Mouse (Mus musculus) heart, embryonic 14.5 days (tissue): Measurements from ENCODE around the gene Akirin1. TPM values are rescaled to one million over a fixed set of nuclear protein-coding genes. Genes with fewer than 3 reads are reported as not detected.

Source experiments
- ATAC-seq: fragments of 200-750 bp; cut with Nextera tagmentation; 2 replicates; pipeline ENCODE4 v1.8.0; 2017; ENCODE audit warnings: low read depth, moderate TSS enrichment; ENCODE audit not compliant: insufficient number of reproducible peaks, insufficient read depth, low FRiP score
- H3K27ac ChIP-seq, 2 experiments: fragments of 200-500 bp in 1 of 2; fragments of 300-500 bp in 1 of 2; sonication (generic) in 1 of 2; replicated peaks in 1 of 2; 2 replicates each; pipeline ENCODE4 v1.5.1; 2012 to 2014; ENCODE audit warnings: low read depth in 2 of 2, low read length in 2 of 2, control low read depth in 1 of 2, mild to moderate bottlenecking in 1 of 2, mixed read lengths in 1 of 2; ENCODE audit not compliant: control insufficient read depth in 1 of 2, insufficient read depth in 1 of 2
- H3K27me3 ChIP-seq: fragments of 300-500 bp; sonication (generic); 2 replicates; pipeline ENCODE4 v1.6.1; 2014; ENCODE audit warnings: mild to moderate bottlenecking, low read length, control low read depth; ENCODE audit not compliant: control insufficient read depth, insufficient read depth
- H3K36me3 ChIP-seq: fragments of 300-500 bp; sonication (generic); 2 replicates; pipeline ENCODE4 v1.6.1; 2014; ENCODE audit warnings: mild to moderate bottlenecking, control low read depth, low read length, mixed read lengths; ENCODE audit not compliant: control insufficient read depth, insufficient read depth
- H3K4me1 ChIP-seq, 2 experiments: fragments of 200-500 bp in 1 of 2; fragments of 300-500 bp in 1 of 2; sonication (generic) in 1 of 2; 2 replicates each; pipeline ENCODE4 v1.6.1; 2012 to 2014; ENCODE audit warnings: low read length in 2 of 2, control low read depth in 1 of 2, mixed read lengths in 1 of 2; ENCODE audit not compliant: control insufficient read depth in 2 of 2, insufficient read depth in 2 of 2
- H3K4me2 ChIP-seq: fragments of 300-500 bp; sonication (generic); 2 replicates; pipeline ENCODE4 v1.6.1; 2014; ENCODE audit warnings: mild to moderate bottlenecking, low read length
- H3K4me3 ChIP-seq, 2 experiments: fragments of 200-500 bp in 1 of 2; fragments of 300-500 bp in 1 of 2; sonication (generic) in 1 of 2; 2 replicates each; pipeline ENCODE4 v1.5.1; 2012 to 2014; ENCODE audit warnings: low read length in 2 of 2, mild to moderate bottlenecking in 2 of 2, control low read depth in 1 of 2, low read depth in 1 of 2, moderate library complexity in 1 of 2; ENCODE audit not compliant: control insufficient read depth in 1 of 2, insufficient read depth in 1 of 2
- H3K9ac ChIP-seq: fragments of 300-500 bp; sonication (generic); 2 replicates; pipeline ENCODE4 v1.6.1; 2014; ENCODE audit warnings: mild to moderate bottlenecking, low read length
- H3K9me3 ChIP-seq: fragments of 300-500 bp; sonication (generic); 2 replicates; pipeline ENCODE4 v1.6.1; 2016; ENCODE audit warnings: low read length, control low read depth; ENCODE audit not compliant: control insufficient read depth
- WGBS: fragments of 180-500 bp; shearing (Covaris S2); extraction: QIAGEN DNeasy Blood & Tissue Kit; methylation state at CpG from one replicate; pipeline ENCODE4 v1.1.7; 2014; 5-methylcytosine and 5-hydroxymethylcytosine counted together
- polyA plus RNA-seq: library from polyadenylated mRNA; unstranded; fragments of >200 nt; fragmentation: Nextera tagmentation; extraction: Ambion mirVana; gene quantifications from 2 replicates; pipeline ENCODE4 v1.2.1, GENCODE M21; 2014

Akirin1 gene
- polyA plus RNA-seq, 1 experiment from 2014 or later: 58.2 TPM

DNA sequence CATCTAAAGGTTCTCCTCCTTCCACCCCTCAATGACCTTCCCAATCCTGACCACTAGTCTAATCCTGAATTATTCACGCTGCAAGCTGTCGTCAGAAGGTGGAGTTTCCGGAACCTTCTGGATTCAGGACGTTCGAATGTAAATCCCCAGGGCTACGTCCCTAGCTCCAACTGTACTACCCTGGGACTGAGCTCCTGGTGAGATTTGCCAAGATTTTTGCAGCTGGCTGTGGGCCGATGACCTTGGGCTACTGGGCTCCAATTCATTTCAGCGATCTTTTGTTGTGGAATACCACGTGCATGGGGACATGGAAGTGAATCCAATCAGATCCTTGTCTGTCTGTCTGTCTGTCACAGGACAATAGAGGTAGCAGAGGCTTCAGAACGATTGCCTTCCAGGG is 59.8 kb downstream of the Akirin1 start:
- no peaks in the 10 kb centered on the region for H3K9me3 ChIP-seq
- H3K36me3 ChIP-seq: no peaks in the 10 kb centered on the region
- 76% methylated on average over 10 of the region's 10 CpGs for WGBS
- H3K27me3 ChIP-seq: no peaks in the 10 kb centered on the region
- H3K4me1 ChIP-seq: peaks cover 5 to 15% of the 10 kb centered on the region in 2 experiments
- H3K4me2 ChIP-seq: no peak overlapping the region
- no peak overlapping the region for H3K27ac ChIP-seq
- H3K9ac ChIP-seq: no peak overlapping the region
- no peak for ATAC-seq
- no peak overlapping the region for H3K4me3 ChIP-seq

DNA sequence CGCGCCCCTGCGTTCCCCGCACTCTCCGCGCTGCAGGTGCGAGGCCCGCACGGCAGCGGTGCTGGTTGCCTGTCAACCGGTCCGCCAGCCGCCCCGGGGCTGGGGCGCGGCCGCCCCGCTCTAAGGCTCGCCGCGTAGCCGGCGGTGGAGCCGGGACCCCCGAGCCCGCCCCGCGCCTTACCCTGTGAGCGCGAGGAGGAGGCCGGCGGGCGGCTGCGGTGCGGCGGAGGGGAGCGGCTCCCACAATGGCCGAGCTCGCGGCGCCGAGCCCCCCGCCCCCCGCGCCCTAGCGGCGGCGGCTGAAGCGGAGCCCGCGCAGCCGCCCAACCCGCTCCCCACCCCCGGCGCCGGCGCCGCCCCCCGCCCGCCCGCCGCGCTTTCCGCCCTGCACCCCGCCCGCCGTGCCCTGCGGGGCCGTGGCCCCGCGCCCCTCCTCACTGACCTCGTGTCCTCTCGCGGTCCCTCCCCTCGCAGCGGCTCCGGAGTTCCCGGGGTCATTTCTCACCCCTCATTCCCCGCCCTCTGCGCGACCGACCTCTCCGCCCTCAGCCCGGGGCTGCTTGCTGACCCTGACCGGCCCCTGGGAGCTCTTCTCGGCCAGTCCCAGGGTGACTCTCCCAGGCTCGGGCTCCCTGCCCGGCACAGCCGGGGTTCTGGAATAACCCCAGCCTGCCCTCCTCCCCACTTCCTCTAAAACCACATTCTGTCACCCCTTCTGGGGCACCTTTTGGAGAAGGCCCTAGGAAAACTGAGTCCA is 62.9 kb downstream of the Akirin1 start:
- Histone ChIP-seq H3K4me1 (peaks cover 7 to 17% of the 10 kb centered on the region in 2 experiments), H3K36me3 (peaks cover 4% of the 10 kb centered on the region; the same call in 1 of the 2 replicates), H3K27ac (peak overlapping the region in 1 of 2 experiments; percentile 48; a peak in 1 of 4 replicates), H3K9ac (peak overlapping the region; percentile 87), H3K9me3 (no peaks in the 10 kb centered on the region), H3K4me2 (peak overlapping the region; percentile 99), H3K27me3 (no peaks in the 10 kb centered on the region), H3K4me3 (peak overlapping the region; percentile 87 to 92)
- under 1% methylated on average over 34 of the region's 89 CpGs for WGBS
- peak; percentile 32 for ATAC-seq

DNA sequence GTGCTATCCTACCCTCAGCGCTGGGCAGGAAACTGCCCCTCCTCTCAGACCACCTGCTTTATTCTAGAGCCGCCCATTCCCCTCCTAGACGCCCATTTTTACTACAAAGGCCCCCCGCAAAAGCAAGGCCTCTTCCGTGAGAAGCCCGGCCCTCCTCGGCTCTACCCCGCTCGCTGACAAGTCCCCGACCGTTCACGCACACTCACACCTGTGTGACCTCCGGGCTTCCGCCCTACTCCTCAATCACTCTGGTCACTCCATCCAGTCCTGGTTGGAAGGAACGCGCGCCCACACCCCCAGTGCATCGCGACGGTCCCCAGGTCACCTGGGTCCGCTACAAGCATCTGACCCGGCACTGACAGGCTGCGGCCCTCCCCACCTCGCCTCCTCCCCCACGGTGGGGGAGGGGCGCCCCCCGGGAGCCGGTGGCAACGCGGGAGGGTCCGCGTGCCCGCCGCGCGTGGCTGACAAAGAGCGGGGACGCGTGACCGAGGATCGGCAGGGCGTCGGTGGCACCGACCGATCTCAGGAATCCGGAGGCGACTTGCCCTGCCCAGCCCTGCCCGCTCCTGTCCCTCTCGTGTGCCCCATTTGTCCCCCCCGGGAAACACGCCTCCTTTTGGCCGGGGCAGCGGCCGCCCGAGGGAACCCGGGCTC is 63.6 kb downstream of the Akirin1 start:
- H3K4me1 ChIP-seq: peaks cover 9 to 22% of the 10 kb centered on the region in 2 experiments
- WGBS: under 1% methylated on average over 52 of the region's 56 CpGs
- no peaks in the 10 kb centered on the region for H3K27me3 ChIP-seq
- peak overlapping the region in 1 of 2 experiments; percentile 48; a peak in 1 of 4 replicates for H3K27ac ChIP-seq
- H3K9ac ChIP-seq: peak overlapping the region; percentile 87
- ATAC-seq: peak; percentile 40
- H3K4me2 ChIP-seq: peak overlapping the region; percentile 99
- peaks cover 4% of the 10 kb centered on the region; the same call in 1 of the 2 replicates for H3K36me3 ChIP-seq
- no peaks in the 10 kb centered on the region for H3K9me3 ChIP-seq
- H3K4me3 ChIP-seq: peak overlapping the region; percentile 87 to 92

DNA sequence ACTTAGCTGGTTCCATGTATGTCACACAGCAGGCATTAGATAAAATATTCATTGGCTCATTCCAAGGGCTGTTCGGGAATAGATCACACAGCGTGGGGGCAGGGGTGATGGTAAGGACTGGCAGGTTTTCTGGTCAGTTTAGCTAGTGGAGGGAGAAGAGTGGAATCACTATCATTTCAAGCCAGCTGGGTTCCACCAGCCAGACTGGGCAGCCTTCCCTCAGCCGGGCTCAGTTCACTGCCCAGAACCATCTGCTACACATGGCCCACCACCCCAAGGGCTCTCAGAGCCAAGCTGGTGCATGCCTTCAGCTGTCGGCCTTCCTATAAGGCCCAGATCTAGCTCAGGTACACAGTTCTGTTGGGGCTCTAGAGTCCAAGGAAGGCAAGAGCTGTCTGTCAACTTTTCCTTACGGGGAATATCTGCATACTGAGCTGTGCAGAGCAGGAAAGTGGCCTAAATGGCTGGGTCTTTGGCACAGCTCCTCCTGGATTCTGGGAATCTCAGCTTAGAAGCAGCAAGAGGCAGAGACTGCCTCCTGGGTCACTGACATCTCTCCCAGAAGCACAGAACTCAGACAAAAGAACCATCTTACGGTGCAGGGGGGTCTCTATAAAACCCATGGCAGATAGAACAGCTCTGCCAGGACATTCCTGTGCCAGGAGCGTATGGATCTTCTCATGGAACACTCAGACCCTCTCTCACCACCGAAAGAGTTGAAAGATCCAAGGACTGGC is 64.5 kb downstream of the Akirin1 start:
- no peak for ATAC-seq
- Histone ChIP-seq H3K9me3 (no peaks in the 10 kb centered on the region), H3K4me3 (peak overlapping the region; percentile 87 to 92; a peak in 3 of 4 replicates), H3K4me2 (peak overlapping the region; percentile 99), H3K36me3 (peaks cover 4% of the 10 kb centered on the region; the same call in 1 of the 2 replicates), H3K9ac (peak overlapping the region; percentile 87; the same call in 1 of the 2 replicates), H3K27me3 (no peaks in the 10 kb centered on the region), H3K27ac (no peak overlapping the region), H3K4me1 (peaks cover 15 to 31% of the 10 kb centered on the region in 2 experiments)
- WGBS: 52% methylated on average over 8 of the region's 8 CpGs

DNA sequence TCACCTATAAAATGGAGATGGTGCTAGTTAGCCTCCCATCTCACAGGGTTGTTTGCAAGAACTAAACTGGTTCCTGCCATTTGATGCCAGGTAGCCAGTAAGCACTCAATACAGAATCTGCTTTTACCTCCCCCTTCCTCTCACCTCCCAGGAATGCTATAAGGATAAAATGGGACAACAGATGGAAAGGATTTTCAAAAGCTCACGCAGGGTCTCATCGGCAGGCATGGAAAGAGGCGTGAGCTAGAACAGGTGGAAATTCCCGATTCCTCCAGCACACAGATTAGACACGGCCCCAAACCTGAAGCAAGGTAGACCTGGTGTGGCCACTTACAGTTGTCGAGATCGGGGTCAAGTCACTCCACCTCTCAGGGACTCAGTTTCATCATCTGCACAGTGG is 65.1 kb downstream of the Akirin1 start:
- no peaks in the 10 kb centered on the region for H3K9me3 ChIP-seq
- H3K9ac ChIP-seq: no peak overlapping the region
- no peak overlapping the region for H3K4me3 ChIP-seq
- H3K4me1 ChIP-seq: peaks cover 15 to 36% of the 10 kb centered on the region in 2 experiments
- H3K27me3 ChIP-seq: no peaks in the 10 kb centered on the region
- H3K36me3 ChIP-seq: peaks cover 4% of the 10 kb centered on the region; the same call in 1 of the 2 replicates
- 75% methylated on average over 7 of the region's 7 CpGs for WGBS
- ATAC-seq: no peak
- H3K4me2 ChIP-seq: peak overlapping the region; percentile 99; the same call in 1 of the 2 replicates
- H3K27ac ChIP-seq: no peak overlapping the region

Other genes with a start within 250 kb of the Akirin1 start
- 98.0 and 107 TPM in 2 replicates for gene Macf1, start 66.0 kb downstream of the Akirin1 start, polyA plus RNA-seq
- 602 and 648 TPM in 2 replicates for gene Ndufs5, start 32.1 kb downstream of the Akirin1 start, polyA plus RNA-seq
- 1.6 and 2.4 TPM in 2 replicates for gene Rhbdl2, start 37.5 kb upstream of the Akirin1 start, polyA plus RNA-seq
- gene 4933427I04Rik, start 109.3 kb upstream of the Akirin1 start, polyA plus RNA-seq: not detected in 2 replicates
- 57.1 and 58.5 TPM in 2 replicates for gene Mycbp, start 154.5 kb upstream of the Akirin1 start, polyA plus RNA-seq
- gene Rragc, start 167.1 kb upstream of the Akirin1 start, polyA plus RNA-seq: 45.0 and 48.6 TPM in 2 replicates
- not detected in 2 replicates for gene 4930535I16Rik, start 167.7 kb upstream of the Akirin1 start, polyA plus RNA-seq